8 mouse cellular contexts compared by ENCODE assay signal in genomic region chr12:113041481-113042439, GRCm38 (mm10). TPM values are rescaled to one million over a fixed set of nuclear protein-coding genes. Genes with fewer than 3 reads are reported as not detected.
DNase-seq lines count a peak whose midpoint lies in the region; ATAC-seq lines count a peak whose summit lies in the region.

No protein-coding gene starts in this region.

- H3K27ac ChIP-seq in midbrain, embryonic 11.5 days (ENCODE audit: low read depth, low read length) = no peak overlapping the region
- no peak overlapping the region for H3K27ac ChIP-seq in midbrain, embryonic 10.5 days (replicated peaks)

- no peaks in the 10 kb centered on the region for H3K27me3 ChIP-seq in midbrain, embryonic 11.5 days (ENCODE audit: control insufficient read depth, insufficient read depth, low read length)
- H3K27me3 ChIP-seq in midbrain, embryonic 10.5 days (ENCODE audit: low read depth, poor library complexity, severe bottlenecking) = no peaks in the 10 kb centered on the region

- WGBS in midbrain, embryonic 11.5 days = 70% methylated on average over 15 of the region's 15 CpGs
- 73% methylated on average over 15 of the region's 15 CpGs for WGBS in midbrain, embryonic 10.5 days

- ATAC-seq in midbrain, embryonic 11.5 days (ENCODE audit: low FRiP score) = peak; percentile 71
- ATAC-seq in megakaryocyte, adult 5-6 weeks (ENCODE audit: poor library complexity, severe bottlenecking) = 0 out of 2 replicates have a peak, but pooled peaks have one; percentile 34
- no peak for ATAC-seq in monocyte, adult 5-6 weeks (replicated peaks; ENCODE audit: insufficient number of reproducible peaks, low FRiP score, low TSS enrichment, poor library complexity, severe bottlenecking)

- DNase-seq in midbrain, embryonic 11.5 days (ENCODE audit: low spot score, missing footprints) = no peak
- DNase-seq in midbrain, embryonic 10.5 days (ENCODE audit: low spot score) = no peak
- peak; percentile 73 for DNase-seq in cerebellum, adult 9-10 months
- peak; percentile 55 to 70 for DNase-seq in heart, postnatal 10 days
- peak; percentile 52 to 54 for DNase-seq in layer of hippocampus, postnatal 10 days (ENCODE audit: low spot score in 2 of 2)
- DNase-seq in spleen, postnatal 10 days (ENCODE audit: low spot score in 2 of 2) = no peak

- H3K36me3 ChIP-seq in midbrain, embryonic 11.5 days (ENCODE audit: control insufficient read depth, insufficient read depth, low read length) = no peaks in the 10 kb centered on the region; the same call in 1 of the 2 replicates
- H3K36me3 ChIP-seq in midbrain, embryonic 10.5 days = peaks cover 32% of the 10 kb centered on the region

- no peak overlapping the region for H3K4me3 ChIP-seq in midbrain, embryonic 11.5 days (ENCODE audit: low read depth, low read length)
- H3K4me3 ChIP-seq in midbrain, embryonic 10.5 days = no peak overlapping the region

- H3K4me2 ChIP-seq in midbrain, embryonic 11.5 days = no peak overlapping the region

- intact Hi-C loops in heart, postnatal 10 days (cut with DNase I) = no loop called here

- no peak overlapping the region for H3K9ac ChIP-seq in midbrain, embryonic 11.5 days (ENCODE audit: low read length)

- H3K9me3 ChIP-seq in midbrain, embryonic 11.5 days (ENCODE audit: control insufficient read depth, low read length) = no peaks in the 10 kb centered on the region
- H3K9me3 ChIP-seq in midbrain, embryonic 10.5 days (replicated peaks) = no peaks in the 10 kb centered on the region

- H3K4me1 ChIP-seq in midbrain, embryonic 11.5 days (ENCODE audit: control insufficient read depth, insufficient read depth, low read length) = peaks cover 3% of the 10 kb centered on the region
- peaks cover 15% of the 10 kb centered on the region for H3K4me1 ChIP-seq in midbrain, embryonic 10.5 days

RNA-seq across cellular contexts. Expression of gene Pacs2, which starts 27.5 kb away (rescaled TPM):
- 17.3 and 17.5 TPM in 2 replicates for polyA plus RNA-seq in midbrain, embryonic 11.5 days (2014; fragmentation: Nextera tagmentation; extraction: Ambion mirVana)
- 17.7 and 22.0 TPM in 2 replicates for polyA plus RNA-seq in midbrain, embryonic 10.5 days (2016; fragmentation: Nextera tagmentation; extraction: Ambion mirVana)
- 10 to 100 TPM; 29.3 to 30.4 TPM for total RNA-seq in heart, postnatal 10 days (2021)
- 100 to 1,000 TPM; 129 to 132 TPM for total RNA-seq in layer of hippocampus, postnatal 10 days (2021)
- 55.1 TPM in 2 replicates for total RNA-seq in megakaryocyte, adult 5-6 weeks (2015)
- total RNA-seq in megakaryocyte, adult 5-6 weeks (2017) = 36.5 and 37.5 TPM in 2 replicates
- total RNA-seq in monocyte, adult 5-6 weeks (2017) = 20.5 to 30.3 TPM (median 27.8 TPM) in 3 replicates

RNA-seq across cellular contexts. Expression of gene Tex22, which starts 32.5 kb away (rescaled TPM):
- not detected in 2 replicates for polyA plus RNA-seq in midbrain, embryonic 11.5 days (2014; fragmentation: Nextera tagmentation; extraction: Ambion mirVana)
- polyA plus RNA-seq in midbrain, embryonic 10.5 days (2016; fragmentation: Nextera tagmentation; extraction: Ambion mirVana) = not detected in 2 replicates
- under 1 TPM in 1 of 2 experiments, not detected in 1; 0.41 TPM for total RNA-seq in heart, postnatal 10 days (2021)
- total RNA-seq in layer of hippocampus, postnatal 10 days (2021) = under 1 TPM; 0.45 to 0.64 TPM
- 0.25 TPM in 1 of 2 replicates, not detected in the other for total RNA-seq in megakaryocyte, adult 5-6 weeks (2015)
- total RNA-seq in megakaryocyte, adult 5-6 weeks (2017) = 0.88 TPM in 1 of 2 replicates, not detected in the other
- total RNA-seq in monocyte, adult 5-6 weeks (2017) = 0.39 TPM in 1 of 3 replicates, not detected in the others

RNA-seq across cellular contexts. Expression of gene Brf1, which starts 41.3 kb away (rescaled TPM):
- 51.9 and 53.0 TPM in 2 replicates for polyA plus RNA-seq in midbrain, embryonic 11.5 days (2014; fragmentation: Nextera tagmentation; extraction: Ambion mirVana)
- 51.6 and 58.2 TPM in 2 replicates for polyA plus RNA-seq in midbrain, embryonic 10.5 days (2016; fragmentation: Nextera tagmentation; extraction: Ambion mirVana)
- total RNA-seq in heart, postnatal 10 days (2021) = 10 to 100 TPM; 29.3 to 35.8 TPM
- 10 to 100 TPM; 55.7 to 66.6 TPM for total RNA-seq in layer of hippocampus, postnatal 10 days (2021)
- total RNA-seq in megakaryocyte, adult 5-6 weeks (2015) = 20.2 and 25.3 TPM in 2 replicates
- total RNA-seq in megakaryocyte, adult 5-6 weeks (2017) = 37.0 and 43.6 TPM in 2 replicates
- total RNA-seq in monocyte, adult 5-6 weeks (2017) = 84.1 to 109 TPM (median 105 TPM) in 3 replicates

RNA-seq across cellular contexts. Expression of gene Mta1, which starts 56.3 kb away (rescaled TPM):
- 19.2 and 21.4 TPM in 2 replicates for polyA plus RNA-seq in midbrain, embryonic 11.5 days (2014; fragmentation: Nextera tagmentation; extraction: Ambion mirVana)
- 18.3 and 20.5 TPM in 2 replicates for polyA plus RNA-seq in midbrain, embryonic 10.5 days (2016; fragmentation: Nextera tagmentation; extraction: Ambion mirVana)
- total RNA-seq in heart, postnatal 10 days (2021) = 10 to 100 TPM; 50.1 TPM
- total RNA-seq in layer of hippocampus, postnatal 10 days (2021) = 10 to 100 TPM; 87.3 to 89.5 TPM
- total RNA-seq in megakaryocyte, adult 5-6 weeks (2015) = 32.0 and 35.5 TPM in 2 replicates
- 14.5 and 21.4 TPM in 2 replicates for total RNA-seq in megakaryocyte, adult 5-6 weeks (2017)
- 9.6 to 19.4 TPM (median 12.7 TPM) in 3 replicates for total RNA-seq in monocyte, adult 5-6 weeks (2017)

Comparison
In these comparisons a context has a peak if more than half of its experiments do, and no peak if none do; other contexts are left out.
1. DNase-seq: peak in cerebellum, adult 9-10 months (single experiment), heart, postnatal 10 days (2 of 2) and layer of hippocampus, postnatal 10 days (2 of 2); none in midbrain, embryonic 11.5 days (single experiment), midbrain, embryonic 10.5 days (single experiment) and spleen, postnatal 10 days (0 of 2).